Mouse (Mus musculus) thymus, postnatal 10 days (tissue): Measurements from ENCODE around the gene Ushbp1.

Experiments used
- DNase-seq, 2 experiments: peaks; one replicate each; pipeline ENCODE4 v3.0.0; 2021; ENCODE audit warnings: low spot score in 2 of 2

Gene Ushbp1

DNA sequence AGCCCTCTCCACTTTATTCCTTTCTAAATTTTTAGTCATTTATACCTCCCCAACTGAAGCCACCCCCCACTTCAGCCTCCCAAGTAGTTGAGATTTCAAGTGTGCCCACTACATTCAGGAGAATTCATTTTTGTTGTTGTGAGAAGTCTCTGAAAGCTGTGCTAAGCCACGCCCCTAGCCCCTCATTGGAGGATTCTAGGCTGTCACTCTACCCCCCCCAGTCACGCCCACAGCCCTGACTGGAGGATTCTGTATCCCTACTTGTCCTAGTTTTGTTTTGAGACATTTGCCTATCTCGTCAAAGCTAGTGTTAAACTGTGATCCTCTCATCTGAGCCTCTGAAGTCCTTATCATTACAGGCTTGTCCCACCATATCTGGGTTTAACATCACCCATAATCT lies 2.7 kb downstream of the Ushbp1 start:
- DNase-seq: no peak

DNA sequence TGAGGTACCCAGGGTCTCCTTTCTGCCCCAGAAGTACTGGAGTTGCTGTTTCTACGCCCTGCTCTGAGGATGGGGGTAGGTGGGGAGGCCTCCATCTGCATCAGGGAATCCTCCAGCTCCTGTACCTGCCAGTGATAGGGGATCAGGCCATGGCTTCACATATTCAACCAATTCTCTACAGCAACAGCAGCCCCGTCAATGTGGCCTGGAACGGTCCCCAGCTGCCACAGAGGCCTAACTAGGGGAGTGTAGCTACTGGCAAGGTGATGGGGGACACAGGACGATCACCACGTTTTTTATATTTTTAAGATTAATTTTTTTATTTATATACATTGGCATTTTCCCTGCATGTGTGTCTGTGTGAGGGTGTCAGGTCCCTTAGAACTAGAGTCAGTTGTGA lies 3.2 kb downstream of the Ushbp1 start:
- no peak for DNase-seq

DNA sequence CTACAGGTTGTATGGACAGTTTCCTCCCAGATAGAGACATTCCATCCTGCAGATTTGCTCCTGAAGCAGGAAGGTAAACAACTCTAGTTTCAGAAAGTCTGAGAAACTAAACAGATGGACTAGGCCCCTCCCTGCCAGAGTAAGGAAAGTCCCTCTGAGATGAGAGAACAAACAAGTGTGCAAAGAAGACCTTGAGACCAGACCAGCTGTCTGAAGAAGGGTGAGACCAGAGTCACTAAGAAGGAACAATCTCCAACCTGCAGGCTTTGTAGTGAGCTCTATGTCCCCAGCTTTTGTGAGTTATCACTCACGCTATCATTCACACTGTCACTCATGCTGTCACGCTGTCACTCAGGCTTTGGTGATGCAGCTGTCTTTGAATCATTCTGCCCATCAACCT lies 3.9 kb downstream of the Ushbp1 start:
- DNase-seq: no peak

DNA sequence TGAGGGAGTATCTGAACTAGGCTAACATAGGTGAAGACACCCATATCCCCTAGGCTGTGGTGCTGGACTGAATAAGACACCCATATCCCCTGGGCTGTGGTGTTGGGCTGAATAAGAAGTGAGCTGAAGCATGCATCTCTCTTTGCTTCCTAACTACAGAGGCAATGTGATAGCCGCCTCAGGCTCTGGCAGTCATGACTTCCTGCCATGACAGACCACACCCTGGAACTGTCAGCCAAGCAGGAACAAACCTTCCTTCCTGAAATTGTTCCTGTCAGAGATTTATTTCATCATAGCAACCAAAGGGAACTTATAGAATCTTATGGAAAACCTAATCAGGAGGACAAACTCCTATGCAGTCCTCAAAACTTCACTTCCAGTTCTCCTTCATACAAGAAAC lies 7.3 kb downstream of the Ushbp1 start:
- DNase-seq: no peak

DNA sequence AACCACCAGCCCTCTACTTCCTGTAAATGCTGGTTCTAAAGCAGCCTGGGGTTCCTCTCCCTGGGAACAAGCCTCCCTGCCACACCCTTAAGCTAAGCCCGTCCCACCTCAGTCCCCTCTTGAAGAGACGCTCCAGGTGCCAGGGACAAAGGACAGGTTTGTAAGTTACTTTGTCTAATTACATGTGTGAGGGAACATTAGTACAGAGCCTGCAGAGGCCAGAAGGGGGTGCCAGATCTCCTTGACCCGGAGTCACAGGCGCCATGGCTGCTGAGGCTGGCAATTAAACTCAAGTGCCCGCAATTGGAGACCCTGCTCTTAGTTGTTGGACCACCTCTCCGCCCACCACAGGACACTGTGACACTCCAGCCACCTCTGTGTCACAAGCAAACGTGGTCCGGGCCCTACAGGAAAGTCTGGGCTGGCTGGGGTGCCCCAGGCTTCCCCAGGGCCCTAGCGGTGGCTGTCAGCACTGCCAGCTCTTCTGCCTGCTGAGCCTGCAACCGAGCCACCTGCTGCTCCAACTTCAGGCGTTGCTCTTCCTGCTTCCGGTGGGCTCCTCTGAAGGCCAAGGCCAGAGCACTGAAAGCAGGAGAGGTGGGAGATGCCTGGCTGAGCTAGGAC lies 10.3 kb downstream of the Ushbp1 start:
- no peak for DNase-seq

DNA sequence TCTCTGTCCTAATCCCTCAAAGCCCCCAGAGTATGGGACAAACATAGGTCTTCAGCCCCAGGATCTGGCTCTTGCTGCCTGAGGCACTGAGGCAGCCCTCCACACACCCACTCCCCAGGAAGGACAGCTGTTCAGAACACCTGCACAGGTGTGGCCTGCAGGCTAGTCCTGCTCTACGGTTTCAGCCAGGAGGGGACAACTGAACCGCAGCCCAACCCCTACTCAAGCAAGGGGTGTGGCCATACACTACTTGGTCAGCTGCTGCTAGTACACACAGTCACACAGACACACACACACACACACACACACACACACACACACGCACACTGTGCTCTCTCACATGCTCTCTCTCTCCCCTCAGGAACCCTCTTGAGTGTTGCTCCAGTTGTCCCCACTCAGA lies 11.7 kb downstream of the Ushbp1 start:
- no peak for DNase-seq

DNA sequence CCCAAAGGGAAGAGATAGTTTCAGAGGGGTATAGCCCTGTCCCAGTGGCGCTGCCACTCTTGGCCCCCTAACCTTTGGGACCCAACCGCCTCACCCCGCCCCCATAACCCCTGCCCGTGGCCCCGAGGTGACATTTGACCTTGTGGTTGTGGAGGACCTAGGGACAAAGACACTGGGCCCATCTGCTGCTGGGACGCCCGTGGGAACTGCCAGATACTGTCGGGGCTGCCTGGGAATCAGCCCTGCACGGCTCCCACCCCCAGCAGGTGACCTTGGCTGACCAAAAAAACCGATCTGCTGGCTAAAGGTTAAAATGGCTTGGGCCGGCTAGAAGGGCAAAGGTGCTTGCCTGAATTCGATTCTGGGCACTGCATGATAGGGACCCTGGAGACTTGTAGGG lies 12.2 kb downstream of the Ushbp1 start:
- DNase-seq: no peak

DNA sequence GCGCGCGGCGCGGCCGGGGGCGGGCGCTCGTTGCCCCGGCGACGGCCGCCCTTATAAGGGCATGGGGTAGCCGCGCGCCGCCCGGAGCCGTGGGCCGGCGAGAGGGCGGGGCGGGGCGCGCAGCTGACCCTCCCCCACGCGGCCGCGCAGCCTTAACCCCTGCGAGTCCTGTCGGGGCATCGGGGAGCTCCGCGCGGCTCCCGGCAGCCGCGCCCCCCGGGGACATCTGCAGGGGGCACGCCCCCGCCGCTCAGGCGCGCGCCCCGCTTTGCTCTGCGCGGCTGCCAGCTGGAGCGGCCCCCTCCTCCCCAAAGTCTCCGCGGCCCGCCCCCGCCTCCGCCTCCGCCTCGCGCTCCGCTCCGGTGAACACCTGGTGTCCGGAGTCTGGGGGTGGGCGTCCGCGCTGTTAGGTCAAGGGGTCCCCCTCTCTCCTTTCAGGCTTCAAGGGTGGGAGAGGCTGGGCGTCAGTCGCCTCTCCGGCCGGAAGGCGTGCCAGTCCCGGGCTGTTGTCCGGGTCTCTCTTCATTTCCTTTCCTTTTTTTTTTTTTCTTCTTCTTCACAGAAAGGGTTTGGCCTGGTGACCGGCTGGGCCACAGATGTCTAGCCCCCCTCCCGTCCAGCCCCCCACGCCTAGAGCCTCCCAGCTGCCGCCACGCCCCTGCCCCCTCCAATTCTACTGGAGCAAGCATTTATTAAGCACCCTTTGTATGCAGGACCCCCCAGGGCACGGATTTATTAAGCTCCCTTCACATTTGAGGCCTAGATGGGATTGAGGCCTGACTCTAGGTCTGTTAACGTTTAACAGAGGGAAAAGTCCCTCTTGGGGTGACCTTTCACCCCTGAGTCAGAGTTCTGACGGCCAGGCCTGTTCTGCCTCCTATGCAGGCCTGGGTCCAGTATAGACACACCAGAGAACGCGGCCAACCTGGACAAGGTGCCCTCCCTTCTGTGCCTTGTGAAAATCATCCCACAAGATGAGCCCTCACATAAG lies 13.3 kb downstream of the Ushbp1 start:
- DNase-seq: peak; percentile 51 to 53

DNA sequence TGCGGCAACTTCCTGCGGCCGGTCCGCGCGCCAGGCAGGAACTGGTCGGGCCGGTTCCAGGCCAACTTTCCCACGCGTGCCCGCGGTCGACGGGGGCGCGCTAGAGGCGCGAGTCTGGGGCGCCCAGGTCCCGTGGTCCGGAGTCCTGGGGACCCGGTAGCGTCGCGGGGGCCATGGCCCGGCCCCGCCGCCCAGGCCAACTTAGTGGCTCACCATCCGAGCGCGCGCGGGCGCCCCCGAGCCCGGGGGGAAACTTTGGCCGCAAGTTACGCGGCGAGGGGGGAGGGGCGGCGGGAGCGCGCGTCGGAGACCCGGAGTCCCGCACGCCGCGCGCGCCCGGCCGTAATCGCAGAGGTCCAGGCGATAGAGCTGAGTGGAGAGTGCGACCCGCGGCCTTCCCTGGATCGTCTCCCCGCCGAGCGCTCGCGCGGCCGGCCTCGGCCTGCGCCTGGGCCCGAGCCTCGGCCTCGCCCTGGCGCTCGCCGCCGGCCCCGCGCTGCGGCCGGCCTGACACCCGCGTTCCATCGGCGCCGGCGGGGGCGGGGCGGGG lies 14.1 kb downstream of the Ushbp1 start, which contains the start of gene Nr2f6:
Gene Nr2f6, minus strand, starts transcription at position 540 of the 550 bp plus-strand sequence.
- DNase-seq: peak in 1 of 2 experiments; percentile 37

DNA sequence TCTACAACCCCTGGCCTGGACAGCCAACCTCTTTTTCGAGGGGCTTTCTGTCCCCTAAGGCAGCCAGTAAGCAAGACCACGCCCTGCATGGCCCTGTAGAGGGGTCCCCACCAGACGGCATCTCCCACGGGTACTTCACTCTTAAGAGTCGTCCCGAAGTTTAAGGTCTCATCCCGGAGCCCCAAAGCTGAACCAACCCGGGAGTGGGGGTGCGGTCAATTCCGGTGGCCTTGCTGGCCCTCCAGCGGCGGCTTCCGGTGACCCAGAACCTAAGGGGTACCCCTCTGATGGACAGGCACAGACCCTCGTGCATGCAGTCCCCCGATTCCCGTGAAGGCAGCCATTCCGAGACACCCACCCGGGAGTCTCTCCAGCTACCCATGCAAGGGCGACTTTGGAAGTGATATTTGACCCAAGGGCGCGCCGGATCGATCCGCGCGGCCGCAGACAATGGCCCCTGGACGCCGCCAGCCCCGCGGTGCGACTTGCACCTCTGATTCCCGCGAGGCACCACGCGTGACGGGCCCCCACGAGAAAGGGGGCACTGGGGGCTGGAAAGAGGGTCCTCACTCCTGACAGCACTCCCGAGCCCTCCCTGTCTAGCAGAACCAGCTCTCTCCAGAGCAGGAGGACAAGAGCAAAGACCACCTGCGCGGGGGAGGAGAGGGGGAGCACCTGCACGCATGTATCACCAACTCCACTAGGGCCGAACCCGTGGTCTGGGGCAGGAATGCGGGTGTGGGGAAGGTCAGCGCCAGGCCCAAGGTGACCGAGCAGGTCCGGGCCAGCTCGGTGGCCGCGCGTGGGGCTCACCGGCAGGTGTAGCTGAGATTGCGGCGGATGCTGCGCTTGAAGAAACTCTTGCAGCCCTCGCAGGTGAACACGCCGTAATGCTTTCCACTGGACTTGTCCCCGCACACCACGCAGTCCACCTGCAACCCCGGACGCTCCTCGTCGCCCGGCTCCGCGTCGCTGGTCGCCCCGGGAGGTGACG lies 15.1 kb downstream of the Ushbp1 start:
- DNase-seq: no peak

DNA sequence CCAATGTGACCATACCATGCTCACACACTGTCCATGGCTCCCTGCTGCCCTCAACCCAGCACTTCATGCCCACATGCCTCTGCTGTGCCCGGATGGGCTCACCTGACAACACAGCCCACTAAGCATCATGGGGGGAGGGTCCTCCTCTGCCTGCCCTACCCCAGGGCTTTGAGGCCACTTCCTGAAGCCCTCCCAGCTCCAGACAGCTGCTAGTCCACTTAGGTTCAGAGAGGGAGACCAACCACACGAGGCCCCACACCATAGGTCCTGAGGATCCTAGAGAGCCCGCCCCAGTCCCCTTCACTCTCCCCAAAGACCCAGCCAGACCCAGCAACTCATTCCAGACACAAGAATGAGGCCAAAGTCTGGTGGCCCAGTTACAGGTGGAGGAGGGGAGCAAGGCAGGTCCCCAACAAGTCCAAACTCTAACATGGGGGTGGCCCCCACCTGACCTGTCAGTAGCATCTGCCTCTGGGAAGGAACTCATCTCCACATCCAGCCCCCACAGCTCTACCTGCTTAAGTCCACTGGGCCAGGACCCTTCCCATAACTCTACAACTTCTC lies 16.0 kb downstream of the Ushbp1 start:
- DNase-seq: no peak

DNA sequence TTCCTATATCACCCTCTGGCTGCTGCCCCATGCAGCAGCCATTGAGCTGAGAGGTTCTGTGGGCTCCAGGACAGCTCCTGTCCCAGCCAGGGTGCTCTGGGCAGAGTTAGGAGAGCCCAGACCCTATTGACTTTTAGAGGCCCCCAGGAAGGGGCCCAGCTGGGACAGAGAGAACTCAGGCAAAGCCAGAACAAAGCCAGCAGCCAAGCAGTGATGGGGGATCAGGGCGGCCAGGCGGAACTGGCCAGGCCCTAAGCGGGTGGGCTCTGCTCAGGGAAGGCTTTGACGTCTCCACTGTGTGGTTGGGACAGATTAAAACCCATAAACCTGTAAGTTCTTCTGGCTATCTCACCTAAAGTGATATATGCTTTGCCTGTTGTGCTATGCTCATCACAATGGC lies 16.6 kb downstream of the Ushbp1 start:
- DNase-seq: no peak

DNA sequence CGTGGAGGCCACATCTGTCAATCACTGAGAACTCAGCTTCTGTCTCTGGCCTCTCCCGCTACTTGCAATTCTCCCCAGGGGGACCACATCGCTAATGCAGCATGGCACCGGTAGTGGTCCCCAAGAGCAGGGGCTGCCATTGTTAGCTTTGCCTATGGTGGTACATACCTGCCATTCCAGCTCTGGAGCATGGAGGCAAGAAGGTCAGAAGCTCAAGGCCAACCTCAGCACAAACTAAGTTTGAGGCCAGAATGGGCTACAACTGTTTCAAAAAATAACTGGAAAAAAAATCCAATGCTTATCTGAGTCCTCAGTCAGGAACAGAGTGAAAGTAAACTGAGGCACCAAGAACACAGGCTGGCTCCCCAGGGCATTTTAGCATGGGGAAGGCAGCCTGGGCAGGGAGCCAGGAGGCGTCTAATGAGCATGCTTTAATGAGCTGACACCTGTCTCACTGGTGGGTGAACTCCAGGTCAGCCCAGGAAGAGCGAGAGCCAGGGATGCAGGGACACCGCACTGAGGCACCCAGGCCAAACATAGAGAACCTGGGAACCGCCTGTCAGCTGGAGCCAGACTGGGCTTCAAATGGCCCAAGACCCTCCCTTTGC lies 19.1 kb downstream of the Ushbp1 start:
- DNase-seq: no peak

DNA sequence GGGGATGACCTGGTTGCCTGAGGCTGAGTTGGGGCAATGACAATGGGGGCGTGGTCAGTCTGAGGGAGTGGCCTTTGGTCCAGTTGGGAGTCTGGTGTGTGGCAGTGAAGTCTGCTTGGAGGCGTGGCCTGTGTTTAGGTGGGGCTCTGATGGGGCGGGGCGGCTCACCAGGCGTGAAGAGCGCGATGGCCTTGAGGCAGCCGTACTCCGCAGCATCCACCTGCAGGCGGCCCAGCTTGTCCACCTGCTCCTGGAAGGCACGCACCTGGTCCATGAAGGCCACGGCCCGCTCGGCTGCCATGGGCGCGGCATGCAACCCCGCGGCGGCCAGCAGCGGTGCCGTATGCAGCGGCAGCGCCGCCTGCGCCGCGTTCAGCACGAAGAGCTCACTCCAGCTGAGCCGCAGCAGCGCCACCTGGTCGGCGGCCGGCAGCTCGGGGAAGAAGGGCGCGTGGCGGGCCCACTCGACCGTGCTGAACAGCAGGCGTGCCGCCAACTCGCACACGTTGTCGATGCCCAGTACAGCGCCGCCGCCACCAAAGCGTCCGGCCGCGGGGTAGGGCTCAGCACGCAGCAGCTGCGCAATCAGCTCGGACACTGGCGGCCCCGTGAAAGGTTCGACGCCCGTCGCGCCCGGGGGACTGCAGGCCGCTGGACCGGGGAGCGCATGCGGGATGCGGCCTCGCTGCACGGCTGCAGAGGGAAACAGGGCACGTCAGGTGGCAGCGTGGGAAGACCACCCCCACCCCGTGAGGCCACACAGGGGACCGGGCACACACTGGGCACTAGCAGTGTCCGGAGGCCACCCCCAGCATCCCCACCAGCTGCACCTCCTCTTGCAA lies 19.8 kb downstream of the Ushbp1 start:
- DNase-seq: peak in 1 of 2 experiments; percentile 53

DNA sequence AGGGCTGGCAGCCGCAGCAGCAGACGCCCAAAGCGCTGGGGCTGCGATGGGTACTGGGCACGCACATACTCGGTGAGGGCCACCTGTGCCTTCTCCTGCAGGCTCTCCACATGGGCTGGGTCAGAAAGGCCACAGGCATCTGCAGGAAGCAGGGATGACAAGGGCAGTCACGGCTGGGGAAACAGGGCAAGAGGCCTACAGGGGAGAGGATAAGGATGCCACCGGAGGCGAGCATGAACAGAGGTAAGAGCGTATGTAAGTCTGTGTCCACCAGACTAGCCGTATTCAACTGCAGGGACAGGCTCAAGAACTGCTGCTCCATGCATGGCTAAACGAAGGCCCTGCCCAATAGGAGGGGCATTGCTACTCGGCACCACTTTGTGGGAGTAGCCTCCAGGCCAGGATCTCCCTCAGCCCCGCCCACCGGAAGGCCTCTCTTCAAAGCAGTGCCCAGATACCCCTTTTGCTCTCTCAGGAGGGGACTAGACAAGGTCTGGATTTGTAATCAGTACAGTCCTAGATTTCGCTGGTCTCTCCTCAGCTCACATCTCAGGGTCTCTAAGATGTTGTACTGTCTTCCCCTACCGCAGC lies 20.9 kb downstream of the Ushbp1 start:
- no peak for DNase-seq

DNA sequence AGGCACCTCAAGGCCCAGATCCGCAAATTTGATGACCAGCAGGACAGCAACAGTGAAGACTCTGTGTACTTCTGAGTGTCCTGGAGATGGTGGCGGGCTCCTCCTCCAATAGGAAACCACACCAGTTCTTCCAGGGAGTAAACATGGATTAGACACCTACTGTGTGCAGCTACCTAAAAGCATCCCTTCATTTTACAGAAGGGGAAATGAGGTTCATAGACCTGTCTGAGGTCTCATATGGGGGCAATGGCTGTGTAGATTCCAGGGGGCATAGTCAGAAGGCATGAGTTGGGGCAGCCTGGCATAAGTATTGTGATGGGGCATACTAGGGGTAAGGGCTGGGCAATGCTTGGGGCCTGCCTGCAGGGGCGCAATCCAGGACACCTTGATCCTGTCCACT lies 22.6 kb downstream of the Ushbp1 start:
- DNase-seq: no peak

DNA sequence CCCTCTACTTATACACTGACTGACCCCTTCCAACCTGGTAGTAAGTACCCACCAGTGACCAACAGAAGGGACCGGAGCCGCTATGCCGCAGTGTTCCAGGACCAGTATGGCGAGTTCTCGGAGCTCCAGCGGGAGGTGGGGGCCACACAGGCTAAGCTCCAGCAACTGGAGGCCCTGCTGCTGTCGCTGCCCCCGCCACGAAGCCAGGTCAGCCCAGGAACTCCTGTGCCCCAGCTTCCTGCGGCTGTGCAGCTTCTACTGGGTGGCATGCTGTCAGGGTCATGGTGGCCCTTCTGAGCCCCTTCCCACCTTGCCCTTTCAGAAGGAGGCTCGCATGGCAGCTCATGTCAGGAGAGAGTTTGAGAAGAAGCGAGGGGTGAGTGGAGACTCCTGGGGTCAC lies 23.2 kb downstream of the Ushbp1 start:
- peak in 1 of 2 experiments; percentile 37 for DNase-seq

DNA sequence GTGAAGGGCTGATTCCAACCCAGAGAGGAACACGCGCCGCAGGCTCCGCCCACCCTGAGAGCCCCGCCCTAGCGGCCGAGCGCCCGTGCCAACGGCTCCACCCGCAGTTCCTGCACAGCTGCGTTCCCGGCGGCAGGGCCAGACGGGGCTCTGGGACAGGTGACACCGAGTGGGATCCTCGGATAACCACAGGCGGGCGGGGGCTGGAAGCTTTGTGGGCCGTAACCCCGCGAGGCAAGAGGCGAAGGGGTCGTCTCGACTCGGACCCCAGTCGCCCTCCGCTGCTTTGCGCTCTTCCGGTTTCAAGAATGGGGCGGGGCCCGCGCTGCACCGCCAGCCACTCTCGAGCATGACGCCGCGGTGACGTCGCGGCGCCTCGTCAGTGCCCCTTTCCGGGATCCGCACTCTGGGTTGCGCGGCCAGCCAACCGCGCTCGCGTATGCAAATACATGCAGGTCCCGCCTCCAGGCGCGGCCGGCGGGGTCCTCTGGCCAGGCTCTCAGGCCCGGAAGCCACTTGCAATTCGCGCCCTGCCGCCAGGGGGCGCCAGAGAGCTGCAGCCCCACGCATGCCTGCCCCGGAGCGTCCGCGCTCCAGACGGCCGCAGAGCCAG lies 24.3 kb downstream of the Ushbp1 start, which contains the start of gene Ocel1:
Gene Ocel1, plus strand, starts transcription at position 63 of the 613 bp plus-strand sequence.
- peak; percentile 96 to 97 for DNase-seq

DNA sequence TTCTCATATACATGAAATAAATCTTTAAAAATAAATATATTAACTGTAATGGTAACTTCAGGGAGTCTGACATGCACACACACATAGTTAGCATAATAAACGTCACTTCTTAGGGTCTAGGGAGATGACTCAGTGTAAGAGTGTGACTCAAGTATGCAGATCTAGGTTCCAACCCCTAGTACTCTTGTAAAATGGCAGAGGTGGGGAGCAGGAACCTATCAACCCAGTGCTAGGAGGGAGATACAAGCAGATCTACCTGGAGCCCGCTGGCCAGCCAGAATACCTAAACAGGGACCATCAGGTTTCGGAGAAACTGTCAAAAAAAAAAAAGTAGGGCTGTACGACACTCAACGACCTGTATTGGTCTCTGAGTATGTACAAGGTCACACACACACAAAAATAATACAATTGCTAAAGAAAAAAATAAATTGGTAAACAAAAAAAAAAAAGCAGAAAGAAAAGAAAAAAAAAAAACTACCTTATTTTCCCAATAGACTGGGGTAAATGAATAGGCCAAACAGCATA lies 24.8 kb downstream of the Ushbp1 start:
- no peak for DNase-seq
